Mouse (Mus musculus): ENCODE measurements around the gene Zfp780b.
"Not testable (repeated sequence)": the region's sequence is repeated elsewhere in the genome, so short reads cannot be mapped to it uniquely, and the experiment has no call there.

Zfp780b gene

DNA sequence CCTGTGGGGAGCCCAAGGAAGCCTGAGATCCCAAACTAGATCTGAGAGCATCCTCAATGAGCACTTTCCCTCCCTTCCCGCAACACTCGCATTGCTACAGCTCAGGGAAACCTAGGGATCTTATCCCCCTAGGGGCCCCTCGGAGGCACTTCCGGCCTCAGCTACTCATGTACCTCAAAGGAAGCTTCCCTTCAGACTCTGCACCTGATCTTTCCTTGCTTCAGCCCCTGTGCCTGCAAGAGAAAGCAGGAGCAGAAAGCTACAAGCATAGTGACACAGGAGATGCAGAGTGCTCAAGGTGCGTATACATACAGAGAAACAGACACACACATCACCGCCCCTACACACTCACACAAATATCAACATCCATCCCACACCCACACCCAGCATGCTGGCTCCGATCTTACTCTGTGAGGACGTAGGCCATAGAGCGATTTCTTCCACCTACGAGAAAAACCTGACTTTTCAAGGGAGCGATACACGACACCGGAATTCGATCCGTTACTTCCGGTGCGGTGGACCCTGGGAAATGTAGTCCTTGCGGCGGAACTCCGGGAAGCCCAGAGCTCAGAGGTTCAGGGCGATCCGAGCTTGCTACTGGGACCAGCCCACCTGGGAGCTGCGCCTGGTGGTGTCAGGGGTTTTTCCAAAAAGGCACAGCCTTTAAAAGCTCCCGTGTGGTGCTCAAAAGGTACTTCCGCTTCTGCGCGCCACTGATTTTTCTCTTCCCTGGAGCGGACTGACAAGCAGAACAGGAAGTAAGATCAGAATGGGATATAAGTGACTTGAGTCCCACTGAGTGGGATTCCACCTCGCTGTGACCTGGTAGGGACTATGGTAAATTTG lies at the start of gene Zfp780b:
Gene Zfp780b (minus strand): TSS at position 489 of the 846 bp plus-strand sequence.
- DNase-seq (ENCODE audit: low spot score): peak; percentile 73

DNA sequence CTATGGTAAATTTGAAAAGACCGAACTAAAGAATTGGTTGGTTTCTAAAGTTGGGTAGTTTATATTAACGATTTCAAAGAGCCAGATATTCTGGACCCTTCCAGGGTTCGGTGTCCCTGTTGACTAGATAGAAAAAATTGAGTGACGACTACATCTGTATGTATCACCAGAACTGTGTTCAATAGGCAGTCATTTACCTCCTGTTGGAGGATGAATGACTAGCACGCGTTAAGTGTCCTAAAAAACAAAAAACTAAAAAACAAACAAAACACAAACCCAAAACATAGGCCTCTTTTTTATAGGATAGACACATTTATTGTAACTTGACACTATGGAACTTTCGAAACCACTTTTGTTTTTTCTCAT lies 35.5 kb upstream of the Zfp780b start:
- no peak for DNase-seq (ENCODE audit: low spot score)

- DNase-seq (ENCODE audit: low spot score): peak; percentile 62
Measured at GRCm38 (mm10) chr7:28013549-28014444, 34.8 kb upstream of the Zfp780b start, which contains the start of gene Zfp850. Gene Zfp850, minus strand, starts transcription at chr7:28014115.

DNA sequence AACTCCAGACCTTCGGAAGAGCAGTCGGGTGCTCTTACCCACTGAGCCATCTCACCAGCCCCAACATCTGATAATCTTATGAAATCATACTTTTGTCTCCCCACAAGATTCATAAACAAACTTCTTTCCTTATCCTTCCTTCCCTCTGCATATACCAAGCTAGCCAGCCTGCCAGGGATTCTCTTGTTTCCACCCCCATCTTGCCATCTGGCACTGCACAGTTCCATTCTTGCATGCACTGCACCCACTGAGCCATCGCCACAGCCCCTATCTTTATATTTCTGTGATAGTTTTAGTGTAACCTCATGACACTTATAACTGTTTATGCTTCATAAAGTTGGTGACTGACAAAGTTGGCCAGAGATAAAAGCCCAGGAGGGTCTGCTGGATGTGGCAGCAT lies 31.3 kb upstream of the Zfp780b start:
- no peak for DNase-seq (ENCODE audit: low spot score)

DNA sequence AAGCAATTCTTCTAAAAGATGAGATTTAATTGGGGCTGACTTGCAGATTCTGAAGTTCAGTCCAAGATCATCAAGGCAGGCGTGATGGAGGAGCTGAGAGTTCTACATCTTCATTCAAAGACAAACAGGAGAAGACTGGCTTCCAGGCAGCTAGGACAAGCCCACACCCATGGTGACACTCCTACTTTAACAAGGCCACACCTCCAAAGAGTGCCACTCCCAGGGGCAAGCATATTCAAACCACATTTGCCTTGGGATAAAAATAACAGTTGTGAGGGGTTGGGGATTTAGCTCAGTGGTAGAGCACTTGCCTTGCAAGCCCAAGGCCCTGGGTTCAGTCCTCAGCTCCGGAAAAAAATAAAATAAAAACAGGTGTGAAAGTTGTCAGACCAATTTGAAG lies 3.2 kb upstream of the Zfp780b start:
- no peak for DNase-seq (ENCODE audit: low spot score)

DNA sequence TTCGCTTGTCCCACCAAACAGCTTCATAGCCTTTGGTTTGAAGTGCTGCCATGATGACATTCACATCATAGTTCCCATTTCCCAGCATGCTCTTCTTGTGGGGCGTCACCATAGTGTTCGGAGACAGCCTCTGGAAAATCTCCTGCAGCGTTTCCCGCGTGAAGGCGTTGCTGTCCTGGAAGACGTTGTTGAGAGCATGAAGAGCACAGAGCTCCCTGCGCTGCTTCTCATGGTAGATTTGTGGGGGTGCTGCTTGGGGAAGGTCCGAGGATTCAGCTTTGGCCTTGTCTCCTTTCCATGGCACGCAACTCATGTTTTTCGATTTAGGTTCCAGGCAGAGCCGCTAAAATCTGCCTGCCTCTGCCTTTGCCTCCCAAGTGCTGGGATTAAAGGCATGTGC lies 29.5 kb downstream of the Zfp780b start:
- DNase-seq (ENCODE audit: low spot score): not testable (repeated sequence)

DNA sequence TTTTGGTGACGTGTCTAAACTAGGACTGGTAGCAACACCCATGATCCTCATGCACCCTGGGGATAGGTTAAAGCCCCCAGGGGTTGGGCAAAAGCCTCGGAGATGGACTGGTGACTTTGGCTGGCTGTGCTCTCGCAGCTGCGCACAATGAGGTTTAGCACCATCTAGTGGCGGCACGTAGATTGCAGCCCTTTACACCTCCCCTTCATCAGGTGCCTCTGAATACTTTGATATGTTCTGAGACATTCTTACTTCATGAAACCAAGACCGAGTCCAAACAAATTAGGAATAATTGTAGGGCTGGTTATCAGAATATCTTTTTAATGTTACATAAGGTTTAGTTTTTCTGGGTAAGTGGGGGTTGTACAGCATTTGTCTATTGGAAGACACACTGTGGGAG lies 37.1 kb downstream of the Zfp780b start:
- DNase-seq (ENCODE audit: low spot score): not testable (repeated sequence)

DNA sequence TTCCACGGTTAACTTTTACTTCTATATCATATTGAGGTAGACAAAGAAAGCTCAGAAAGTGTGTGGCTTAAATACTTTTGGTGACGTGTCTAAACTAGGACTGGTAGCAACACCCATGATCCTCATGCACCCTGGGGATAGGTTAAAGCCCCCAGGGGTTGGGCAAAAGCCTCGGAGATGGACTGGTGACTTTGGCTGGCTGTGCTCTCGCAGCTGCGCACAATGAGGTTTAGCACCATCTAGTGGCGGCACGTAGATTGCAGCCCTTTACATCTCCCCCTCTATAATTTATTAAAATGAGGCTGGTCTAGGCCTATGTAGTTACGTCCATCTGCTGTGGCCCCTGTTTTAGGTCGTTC lies 45.2 kb downstream of the Zfp780b start:
- not testable (repeated sequence) for DNase-seq (ENCODE audit: low spot score)

DNA sequence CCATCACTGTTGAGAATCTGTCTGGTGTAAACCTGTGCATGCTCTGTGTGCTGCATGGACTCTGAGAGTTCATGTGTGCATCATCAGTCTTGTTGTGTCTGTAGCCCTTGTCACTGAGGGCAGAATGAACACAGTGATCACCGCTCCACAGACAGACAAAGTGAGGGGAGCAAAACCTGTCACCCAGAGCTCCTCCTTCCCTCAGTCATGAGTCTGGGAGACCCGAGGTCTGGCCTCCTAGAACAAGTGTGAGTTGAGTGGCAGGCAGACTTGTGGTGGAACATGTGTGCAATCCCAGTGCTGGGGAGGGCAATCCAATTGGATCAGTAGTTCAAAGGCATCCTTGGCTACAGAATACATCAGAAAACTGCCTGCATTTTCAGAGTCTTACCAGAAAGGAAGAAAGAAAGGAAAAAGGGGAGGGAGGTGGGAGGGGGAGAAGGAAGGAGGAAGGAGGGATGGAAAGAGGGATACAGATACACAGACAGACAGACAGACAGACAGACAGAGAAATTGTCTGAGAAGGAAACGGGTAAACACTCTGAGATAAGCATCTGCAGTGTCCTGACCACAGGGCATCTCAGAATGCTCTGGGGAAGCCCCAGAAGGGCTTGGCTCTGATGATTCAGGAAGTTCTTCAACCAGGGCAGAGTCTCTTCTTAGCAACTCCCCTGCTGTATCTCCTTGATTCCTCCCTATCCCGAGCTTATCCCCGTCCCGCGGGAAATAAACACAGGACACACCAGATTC lies 45.7 kb downstream of the Zfp780b start:
- DNase-seq (ENCODE audit: low spot score): peak; percentile 10

- DNase-seq (ENCODE audit: low spot score): peak; percentile 57
Measured at GRCm38 (mm10) chr7:27928818-27929695, 49.9 kb downstream of the Zfp780b start, which contains the start of gene Zfp974. Gene Zfp974, minus strand, starts transcription at chr7:27929460.

DNA sequence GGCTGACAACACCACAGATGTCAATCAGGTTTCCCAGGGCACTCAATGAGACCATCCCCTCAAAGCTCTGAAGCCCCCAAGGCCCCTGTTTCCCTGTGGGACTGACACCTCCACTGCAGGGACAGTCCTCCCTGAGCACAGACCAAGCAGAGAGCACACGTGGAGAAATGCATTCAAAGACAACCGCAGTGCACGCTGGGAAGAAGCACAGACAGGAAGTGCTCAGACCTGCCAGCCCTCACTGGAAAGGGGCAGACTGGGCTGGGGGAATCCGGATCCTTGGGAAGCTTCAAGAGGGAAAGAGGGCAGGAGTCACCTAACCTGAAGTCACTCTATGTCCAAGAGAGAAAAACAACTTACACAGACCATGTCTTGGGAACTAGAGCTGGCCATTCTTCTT lies 51.9 kb downstream of the Zfp780b start:
- not testable (repeated sequence) for DNase-seq (ENCODE audit: low spot score)

DNA sequence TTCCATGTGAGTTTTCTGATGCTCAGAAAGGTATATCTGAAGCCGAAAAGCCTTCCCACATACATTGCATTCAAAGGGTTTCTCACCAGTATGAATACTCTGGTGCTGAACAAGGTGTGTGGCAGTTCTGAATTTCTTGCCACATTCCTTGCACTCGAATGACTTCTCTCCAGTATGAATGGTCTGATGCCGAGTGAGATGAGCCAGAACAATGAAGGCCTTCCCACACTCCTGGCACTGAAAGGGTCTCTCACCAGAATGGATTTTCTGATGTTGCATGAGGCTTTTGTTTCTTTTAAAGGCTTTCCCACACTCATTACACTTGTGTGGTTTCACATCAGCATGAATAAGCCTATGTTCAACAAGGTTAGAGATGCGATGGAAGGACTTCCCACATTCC lies 68.0 kb downstream of the Zfp780b start:
- DNase-seq (ENCODE audit: low spot score): not testable (repeated sequence)
